In the genomic region with DNA sequence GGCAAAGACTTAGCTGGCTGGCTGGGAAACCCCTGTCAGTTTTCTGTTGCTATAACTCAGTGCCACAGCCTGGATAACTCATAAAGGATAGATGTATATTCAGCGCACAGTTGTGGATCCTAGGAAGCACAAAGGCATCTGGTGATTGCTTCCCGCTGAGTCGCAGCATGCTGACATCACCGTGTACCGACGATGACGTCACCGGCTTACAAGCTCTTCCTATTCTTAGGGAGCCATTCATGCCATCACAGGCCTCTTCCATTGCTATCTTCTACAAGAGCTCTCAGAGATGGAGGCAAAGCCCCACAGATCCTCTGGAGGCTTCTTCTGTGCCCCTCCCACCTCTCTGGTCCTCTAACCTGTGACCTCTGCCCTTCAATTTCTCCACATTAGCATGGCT, we compare ENCODE assay signal across 14 mouse cellular contexts.
"Had no signal": no experiment of that assay in that cellular context is flagged by ENCODE, and none has a peak within 500 bp of the region (broad histone marks: within the 10 kb centered on the region; RNA-seq: fewer than 3 reads in every experiment).

No protein-coding gene starts in this region.

- DNase-seq: kidney, adult 18-20 months; kidney, adult 9 months; kidney, postnatal 14 days; kidney, postnatal 4 days; layer of hippocampus, postnatal 36 days; liver, embryonic 13.5 days; lung, adult 2 months; lung, postnatal 14 days; lung, postnatal 4 days; thymus, postnatal 25 days had no signal

- H3K4me3 ChIP-seq: left cerebral cortex, adult 2 months; liver, embryonic 13.5 days; midbrain, embryonic 13.5 days; myocyte; neural tube, embryonic 13.5 days had no signal

- H3K27ac ChIP-seq: left cerebral cortex, adult 2 months; liver, embryonic 13.5 days; midbrain, embryonic 13.5 days; neural tube, embryonic 13.5 days had no signal
